Mouse (Mus musculus): ENCODE measurements at regions not wholly inside any gene's neighbourhood (a gene's known extent, or its start where the extent isn't known, plus 50 kb on each side); places are given as distances from the start of the nearest gene placed in this dataset.

- no peak for TF ChIP-seq MAX (IDR thresholded peaks at IDR 0.05)
- TF ChIP-seq USF1 (IDR thresholded peaks at IDR 0.05; ENCODE audit: low read depth) = no peak
- no peak for TF ChIP-seq CTCF (IDR thresholded peaks at IDR 0.05; ENCODE audit: control insufficient read depth, insufficient read depth, insufficient read length)
- TF ChIP-seq CEBPB (IDR thresholded peaks at IDR 0.05; ENCODE audit: low read depth) = no peak
- no peak for TF ChIP-seq MYOG (IDR thresholded peaks at IDR 0.05; ENCODE audit: control insufficient read depth, extremely low read depth, insufficient read length)
- no peak for TF ChIP-seq MYOD1 (IDR thresholded peaks at IDR 0.05; ENCODE audit: control insufficient read depth, insufficient read length, low read depth)
- no peak for TF ChIP-seq FOSL1 (IDR thresholded peaks at IDR 0.05; ENCODE audit: insufficient read depth, low read length, poor library complexity, severe bottlenecking)
Observed at GRCm38 (mm10) chr16:63921146-63921545, 57.2 kb upstream of the Epha3 start.

Measured in C2C12 (cell line).